Mouse (Mus musculus): ENCODE measurements at regions not wholly inside any gene's neighbourhood (a gene's known extent, or its start where the extent isn't known, plus 50 kb on each side); places are given as distances from the start of the nearest gene placed in this dataset.

GRCm38 (mm10) chr6:103343515-103343914, 166.9 kb upstream of the Chl1 start:
- no peak for TF ChIP-seq CTCF (IDR thresholded peaks at IDR 0.05 in 2 of 3, conservative IDR thresholded peaks at IDR 0.05 in 1 of 3; ENCODE audit: control insufficient read depth in 1 of 3, insufficient read depth in 1 of 3, low read depth in 2 of 3, low read length in 3 of 3, poor library complexity in 1 of 3, severe bottlenecking in 1 of 3)
- TF ChIP-seq POLR2A (IDR thresholded peaks at IDR 0.05; ENCODE audit: control insufficient read depth in 1 of 2, insufficient read depth in 1 of 2, low read depth in 1 of 2, low read length in 2 of 2, poor library complexity in 1 of 2), result no peak

Data from MEL (cell line).